Mouse (Mus musculus): ENCODE results near the gene Get4. TPM values are rescaled to one million over a fixed set of nuclear protein-coding genes. Genes with fewer than 3 reads are reported as not detected.

Gene Get4
- 138 and 141 TPM in 2 replicates for polyA plus RNA-seq (2016; fragmentation: Nextera tagmentation; extraction: Ambion mirVana)

- under 1% methylated on average over 70 of the region's 90 CpGs for WGBS
- H3K36me3 ChIP-seq (replicated peaks): peaks cover 36% of the 10 kb centered on the region
Observed at GRCm38 (mm10) chr5:139252081-139252909, at the start of gene Get4. TSS of gene Get4 (plus strand) at chr5:139252324.

GRCm38 (mm10) chr5:139203312-139203711 lies 48.8 kb upstream of the Get4 start:
- WGBS: 90% methylated on average over 5 of the region's 5 CpGs

More at GRCm38 (mm10) chr5:139252081-139252909, at the start of gene Get4:
- peak within 1 kb of the TSS; percentile 89 for H3K27ac ChIP-seq
- H3K4me3 ChIP-seq (replicated peaks): peak within 1 kb of the TSS; percentile 88
- no peaks in the 10 kb centered on the region for H3K9me3 ChIP-seq
- H3K4me2 ChIP-seq: peak within 1 kb of the TSS; percentile 91
- no peaks in the 10 kb centered on the region for H3K27me3 ChIP-seq
- peak within 1 kb of the TSS; percentile 86 for H3K9ac ChIP-seq
- H3K4me1 ChIP-seq: peaks cover 39% of the 10 kb centered on the region
- peak; percentile 96 for ATAC-seq (ENCODE audit: low FRiP score)

GRCm38 (mm10) chr5:139206081-139206480 lies 46.0 kb upstream of the Get4 start:
- Histone ChIP-seq H3K36me3 (replicated peaks) (peaks cover 18% of the 10 kb centered on the region), H3K27ac (no peak overlapping the region), H3K4me1 (peaks cover 29% of the 10 kb centered on the region), H3K27me3 (no peaks in the 10 kb centered on the region), H3K9me3 (no peaks in the 10 kb centered on the region), H3K4me3 (replicated peaks) (no peak overlapping the region), H3K4me2 (no peak overlapping the region), H3K9ac (no peak overlapping the region)
- 76% methylated on average over 4 of the region's 4 CpGs for WGBS
- no peak for ATAC-seq (ENCODE audit: low FRiP score)

More at GRCm38 (mm10) chr5:139203312-139203711, 48.8 kb upstream of the Get4 start:
- Histone ChIP-seq H3K9me3 (no peaks in the 10 kb centered on the region), H3K9ac (no peak overlapping the region), H3K36me3 (replicated peaks) (0 out of 2 replicates have a peak, but pooled peaks cover 2% of the 10 kb centered on the region), H3K27me3 (no peaks in the 10 kb centered on the region), H3K4me2 (no peak overlapping the region), H3K27ac (no peak overlapping the region), H3K4me1 (peaks cover 35% of the 10 kb centered on the region), H3K4me3 (replicated peaks) (no peak overlapping the region)
- ATAC-seq (ENCODE audit: low FRiP score): no peak

- WGBS: 78% methylated on average over 7 of the region's 7 CpGs
- Histone ChIP-seq H3K4me2 (no peak overlapping the region), H3K4me1 (peaks cover 25% of the 10 kb centered on the region), H3K9ac (no peak overlapping the region), H3K36me3 (replicated peaks) (peaks cover 18% of the 10 kb centered on the region), H3K9me3 (no peaks in the 10 kb centered on the region), H3K27me3 (no peaks in the 10 kb centered on the region), H3K4me3 (replicated peaks) (no peak overlapping the region), H3K27ac (no peak overlapping the region)
- no peak for ATAC-seq (ENCODE audit: low FRiP score)
Observed at GRCm38 (mm10) chr5:139206525-139206924, 45.6 kb upstream of the Get4 start.

DNA sequence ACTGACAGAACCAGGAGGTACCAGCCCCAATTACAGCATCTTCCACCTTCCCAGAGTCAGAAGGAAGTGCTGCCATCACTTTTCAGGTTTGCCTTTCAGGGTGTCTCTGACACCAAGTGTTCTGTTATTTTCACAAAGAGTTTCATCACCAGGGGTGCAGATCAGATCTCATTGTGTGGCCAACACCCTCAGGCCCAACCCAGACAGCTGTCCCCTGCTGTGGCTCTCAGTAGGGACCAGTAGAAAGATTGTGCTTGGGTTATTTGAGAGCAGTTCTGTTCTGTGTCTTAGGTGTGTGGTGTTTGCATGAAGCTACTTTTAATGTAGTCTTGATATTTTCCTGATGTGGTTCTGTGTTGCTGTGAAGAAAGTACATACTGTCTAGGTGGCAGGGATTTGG lies 43.9 kb upstream of the Get4 start:
- no peak overlapping the region for H3K9ac ChIP-seq
- H3K27ac ChIP-seq: no peak overlapping the region
- no peaks in the 10 kb centered on the region for H3K9me3 ChIP-seq
- peaks cover 24% of the 10 kb centered on the region for H3K36me3 ChIP-seq (replicated peaks)
- no peaks in the 10 kb centered on the region for H3K27me3 ChIP-seq
- no peak for ATAC-seq (ENCODE audit: low FRiP score)
- no peak overlapping the region for H3K4me3 ChIP-seq (replicated peaks)
- H3K4me2 ChIP-seq: no peak overlapping the region
- H3K4me1 ChIP-seq: peaks cover 17% of the 10 kb centered on the region

DNA sequence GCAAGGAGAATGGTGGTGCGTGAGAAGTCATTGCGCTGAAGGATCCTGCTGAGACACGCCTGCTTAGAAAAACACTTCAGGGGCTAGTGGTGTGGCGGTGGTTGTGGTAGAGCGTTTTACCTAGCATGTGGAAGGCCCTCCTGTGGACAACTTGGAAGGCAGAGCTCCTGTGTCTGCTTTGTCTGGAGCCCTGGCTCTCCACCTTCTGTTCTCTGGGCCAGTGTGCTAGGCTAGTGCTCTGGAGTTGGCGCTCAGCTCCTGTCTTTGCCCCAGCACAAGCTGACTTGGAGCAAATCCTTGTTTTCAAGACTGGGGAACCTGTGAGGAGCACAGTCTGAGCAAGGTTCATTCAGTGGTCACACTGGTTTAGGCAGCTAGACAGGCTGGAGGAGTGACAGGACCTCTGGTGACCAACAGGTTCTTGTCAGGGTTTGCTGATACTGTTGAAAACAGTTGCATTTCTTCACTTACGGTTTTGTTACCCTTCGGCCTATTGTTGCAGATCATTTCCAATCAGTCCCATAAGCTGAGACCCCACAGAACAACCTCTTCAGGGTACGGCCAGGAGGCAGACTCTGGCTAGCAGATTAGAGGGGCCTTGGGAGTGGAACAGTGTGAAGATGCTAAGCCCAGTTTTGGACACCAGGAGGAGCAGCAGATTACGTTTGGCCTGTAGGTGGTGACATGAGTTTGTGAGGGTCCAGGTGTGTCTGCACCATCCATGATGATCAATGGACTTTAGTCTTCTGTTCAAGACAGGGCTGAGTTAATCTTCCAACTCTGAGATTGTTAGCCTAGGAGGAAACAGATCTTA lies 43.0 kb upstream of the Get4 start:
- Histone ChIP-seq H3K36me3 (replicated peaks) (peaks cover 24% of the 10 kb centered on the region), H3K9ac (no peak overlapping the region), H3K9me3 (no peaks in the 10 kb centered on the region), H3K4me1 (peaks cover 17% of the 10 kb centered on the region), H3K27ac (no peak overlapping the region), H3K27me3 (no peaks in the 10 kb centered on the region), H3K4me3 (replicated peaks) (no peak overlapping the region), H3K4me2 (no peak overlapping the region)
- ATAC-seq (ENCODE audit: low FRiP score): no peak
- 94% methylated on average over 10 of the region's 10 CpGs for WGBS

DNA sequence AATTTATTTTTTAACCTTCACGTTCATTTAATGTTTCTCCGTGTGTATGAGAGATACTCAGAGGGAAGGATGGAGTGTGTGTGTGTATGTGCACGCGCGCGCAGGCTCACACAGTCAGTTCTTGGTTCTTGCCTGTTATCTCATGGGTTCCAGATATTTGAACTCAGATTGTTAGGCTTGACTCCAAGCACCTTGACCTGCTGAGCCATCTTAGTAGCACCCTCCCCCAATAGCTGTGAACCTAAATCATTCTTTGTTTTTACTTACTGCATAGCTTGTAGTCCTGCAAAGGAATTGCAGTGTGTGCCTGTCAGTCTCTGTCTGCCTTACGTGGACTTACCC lies 42.5 kb upstream of the Get4 start:
- no peak for ATAC-seq (ENCODE audit: low FRiP score)
- H3K9me3 ChIP-seq: no peaks in the 10 kb centered on the region
- 92% methylated on average over 7 of the region's 7 CpGs for WGBS
- H3K27ac ChIP-seq: no peak overlapping the region
- no peak overlapping the region for H3K9ac ChIP-seq
- peaks cover 12% of the 10 kb centered on the region for H3K4me1 ChIP-seq
- peaks cover 24% of the 10 kb centered on the region for H3K36me3 ChIP-seq (replicated peaks)
- H3K4me2 ChIP-seq: no peak overlapping the region
- H3K4me3 ChIP-seq (replicated peaks): no peak overlapping the region
- no peaks in the 10 kb centered on the region for H3K27me3 ChIP-seq

DNA sequence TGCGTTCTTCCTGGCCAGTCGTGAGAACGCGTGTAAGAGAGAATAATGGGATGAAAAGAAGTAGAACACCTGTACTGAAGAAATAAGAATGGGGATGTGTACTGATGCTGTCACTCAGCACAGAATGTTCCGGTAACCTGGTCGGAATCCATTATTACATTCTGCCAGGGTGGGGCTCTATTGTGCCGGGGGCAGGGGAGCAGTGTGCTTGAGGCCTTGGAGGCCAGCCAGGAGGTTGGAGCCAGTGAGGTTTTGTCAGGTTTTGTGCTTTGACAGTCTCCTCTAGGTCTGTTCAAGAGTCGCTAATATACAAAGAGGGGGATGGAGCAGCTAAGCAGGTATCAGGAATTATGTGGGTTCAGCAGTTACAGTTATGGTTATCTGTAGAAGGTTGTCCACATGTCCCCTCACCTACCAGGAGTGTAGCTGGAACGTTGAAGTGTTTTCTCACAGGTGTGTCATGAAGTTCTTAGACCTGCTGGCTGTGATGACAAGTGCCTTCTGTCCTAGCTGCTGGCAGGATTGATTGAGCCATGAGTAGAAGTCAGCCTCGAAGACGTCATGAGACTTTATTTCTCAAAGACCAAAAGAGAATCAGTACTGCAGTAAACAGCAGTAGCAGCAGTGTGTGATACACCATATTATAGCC lies 40.3 kb upstream of the Get4 start:
- H3K27ac ChIP-seq: no peak overlapping the region
- H3K27me3 ChIP-seq: no peaks in the 10 kb centered on the region
- no peaks in the 10 kb centered on the region for H3K4me1 ChIP-seq
- H3K9me3 ChIP-seq: no peaks in the 10 kb centered on the region
- H3K9ac ChIP-seq: no peak overlapping the region
- WGBS: 94% methylated on average over 11 of the region's 11 CpGs
- H3K4me3 ChIP-seq (replicated peaks): no peak overlapping the region
- H3K36me3 ChIP-seq (replicated peaks): peaks cover 43% of the 10 kb centered on the region
- no peak for ATAC-seq (ENCODE audit: low FRiP score)
- H3K4me2 ChIP-seq: no peak overlapping the region

GRCm38 (mm10) chr5:139214298-139214697 lies 37.8 kb upstream of the Get4 start:
- H3K27ac ChIP-seq: no peak overlapping the region
- no peak overlapping the region for H3K4me2 ChIP-seq
- H3K4me1 ChIP-seq: no peaks in the 10 kb centered on the region
- no peaks in the 10 kb centered on the region for H3K9me3 ChIP-seq
- H3K27me3 ChIP-seq: no peaks in the 10 kb centered on the region
- H3K4me3 ChIP-seq (replicated peaks): no peak overlapping the region
- peaks cover 36% of the 10 kb centered on the region for H3K36me3 ChIP-seq (replicated peaks)
- no peak overlapping the region for H3K9ac ChIP-seq
- ATAC-seq (ENCODE audit: low FRiP score): no peak

DNA sequence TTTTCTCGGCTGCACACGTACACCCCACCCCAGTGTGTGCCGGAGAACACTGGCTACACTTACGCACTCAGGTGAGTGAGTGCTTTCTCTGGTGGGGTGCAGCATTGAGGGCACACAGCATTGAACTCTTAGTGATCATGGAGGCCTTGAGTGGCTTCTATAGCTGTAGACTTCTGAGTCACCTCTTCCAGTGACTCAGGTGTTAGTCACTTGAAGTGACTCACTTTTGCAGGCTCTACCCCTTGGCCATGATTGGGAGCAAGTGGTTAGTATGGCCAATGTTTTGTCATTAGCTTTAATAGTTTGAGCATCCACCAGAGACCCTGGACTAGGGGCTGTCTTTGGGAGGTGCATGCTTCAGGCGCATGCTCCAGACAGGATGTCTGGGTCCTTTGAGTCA lies 36.9 kb upstream of the Get4 start:
- no peak for ATAC-seq (ENCODE audit: low FRiP score)
- Histone ChIP-seq H3K4me3 (replicated peaks) (no peak overlapping the region), H3K9ac (no peak overlapping the region), H3K4me2 (no peak overlapping the region), H3K27me3 (no peaks in the 10 kb centered on the region), H3K9me3 (no peaks in the 10 kb centered on the region), H3K36me3 (replicated peaks) (peaks cover 38% of the 10 kb centered on the region), H3K4me1 (no peaks in the 10 kb centered on the region), H3K27ac (no peak overlapping the region)
- WGBS: 93% methylated on average over 5 of the region's 5 CpGs

DNA sequence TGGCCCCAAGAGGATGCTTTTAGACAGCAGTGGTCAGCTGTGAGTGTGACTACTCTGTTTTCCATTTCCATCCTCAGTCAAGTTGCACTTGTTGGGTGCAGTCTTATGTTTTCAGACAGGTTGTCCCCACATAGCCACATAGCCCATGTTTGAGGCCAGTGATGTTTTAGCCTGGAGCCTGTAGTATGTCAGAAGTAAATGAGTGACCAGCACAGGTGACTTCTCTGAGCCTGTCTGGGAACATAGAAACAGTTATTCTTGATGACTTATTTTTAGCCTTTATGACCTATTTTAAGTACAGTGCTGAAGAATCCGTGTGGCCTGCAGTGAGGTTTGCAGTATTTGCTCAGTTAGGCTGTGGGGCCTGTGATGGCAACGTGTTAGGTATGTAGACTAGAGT lies 36.0 kb upstream of the Get4 start:
- H3K4me3 ChIP-seq (replicated peaks): no peak overlapping the region
- no peaks in the 10 kb centered on the region for H3K4me1 ChIP-seq
- no peaks in the 10 kb centered on the region for H3K9me3 ChIP-seq
- no peak overlapping the region for H3K27ac ChIP-seq
- H3K4me2 ChIP-seq: no peak overlapping the region
- no peak overlapping the region for H3K9ac ChIP-seq
- H3K36me3 ChIP-seq (replicated peaks): peaks cover 40% of the 10 kb centered on the region
- no peaks in the 10 kb centered on the region for H3K27me3 ChIP-seq
- 95% methylated on average over 2 of the region's 2 CpGs for WGBS
- ATAC-seq (ENCODE audit: low FRiP score): no peak

DNA sequence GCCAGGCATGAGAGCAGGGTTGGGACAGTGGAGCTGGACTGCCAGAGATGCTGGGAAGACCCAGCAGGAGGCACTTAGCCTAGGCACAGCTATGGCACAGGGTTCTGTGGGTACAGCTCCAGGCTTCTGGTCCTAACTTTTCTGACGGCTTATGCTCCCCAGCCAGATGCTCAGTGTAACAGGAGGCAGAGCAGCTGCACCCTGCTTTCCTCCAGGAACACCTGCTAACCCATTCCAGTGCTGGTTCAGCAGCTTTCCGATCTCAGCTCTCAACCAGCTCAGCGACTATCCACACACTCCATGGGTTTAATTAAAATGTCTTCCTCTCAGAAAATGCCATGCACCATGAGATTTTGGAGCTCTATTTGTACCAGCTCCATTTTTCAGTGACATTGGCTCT lies 35.4 kb upstream of the Get4 start:
- no peak overlapping the region for H3K9ac ChIP-seq
- H3K4me2 ChIP-seq: no peak overlapping the region
- H3K4me1 ChIP-seq: no peaks in the 10 kb centered on the region
- no peak overlapping the region for H3K27ac ChIP-seq
- ATAC-seq (ENCODE audit: low FRiP score): no peak
- WGBS: 100% methylated on average over 3 of the region's 3 CpGs
- no peaks in the 10 kb centered on the region for H3K9me3 ChIP-seq
- H3K27me3 ChIP-seq: no peaks in the 10 kb centered on the region
- H3K36me3 ChIP-seq (replicated peaks): peaks cover 45% of the 10 kb centered on the region
- no peak overlapping the region for H3K4me3 ChIP-seq (replicated peaks)

Data from forebrain, embryonic 12.5 days (tissue).